Mouse (Mus musculus): Measurements from ENCODE around the gene Gm5767. TPM values are rescaled to one million over a fixed set of nuclear protein-coding genes. Genes with fewer than 3 reads are reported as not detected.

The Gm5767 gene
- not detected in 2 replicates for polyA plus RNA-seq (2014; fragmentation: Nextera tagmentation; extraction: Ambion mirVana)

GRCm38 (mm10) chr16:8680470-8680869 lies at the start of gene Gm5767:
TSS of gene Gm5767 (plus strand) at chr16:8680770.
- no peak within 1 kb of the TSS for H3K9ac ChIP-seq (ENCODE audit: low read depth, low read length)
- no peak for ATAC-seq (replicated peaks; ENCODE audit: low FRiP score)
- DNase-seq (ENCODE audit: low spot score), result no peak
- 78% methylated on average over 5 of the region's 5 CpGs for WGBS
- no peak within 1 kb of the TSS for H3K4me2 ChIP-seq
- no peaks in the 10 kb centered on the region for H3K36me3 ChIP-seq (ENCODE audit: control insufficient read depth, insufficient read depth, low read length)
- H3K9me3 ChIP-seq (ENCODE audit: control insufficient read depth, low read length), result no peaks in the 10 kb centered on the region
- H3K27me3 ChIP-seq (replicated peaks; ENCODE audit: control insufficient read depth, insufficient read depth, low read length), result no peaks in the 10 kb centered on the region
- no peak within 1 kb of the TSS for H3K27ac ChIP-seq (ENCODE audit: low read depth, low read length)
- H3K4me1 ChIP-seq (replicated peaks; ENCODE audit: control insufficient read depth, insufficient read depth, low read length), result peaks cover 20% of the 10 kb centered on the region
- no peak within 1 kb of the TSS for H3K4me3 ChIP-seq (ENCODE audit: low read depth, low read length)

- H3K27ac ChIP-seq (ENCODE audit: low read depth, low read length), result no peak overlapping the region
- no peak overlapping the region for H3K4me3 ChIP-seq (ENCODE audit: low read depth, low read length)
- H3K9ac ChIP-seq (ENCODE audit: low read depth, low read length), result no peak overlapping the region
- ATAC-seq (replicated peaks; ENCODE audit: low FRiP score) (no peak), DNase-seq (ENCODE audit: low spot score) (no peak)
- H3K9me3 ChIP-seq (ENCODE audit: control insufficient read depth, low read length), result no peaks in the 10 kb centered on the region
- 77% methylated on average over 5 of the region's 5 CpGs for WGBS
- peaks cover 7% of the 10 kb centered on the region for H3K36me3 ChIP-seq (ENCODE audit: control insufficient read depth, insufficient read depth, low read length)
- no peaks in the 10 kb centered on the region for H3K27me3 ChIP-seq (replicated peaks; ENCODE audit: control insufficient read depth, insufficient read depth, low read length)
- H3K4me1 ChIP-seq (replicated peaks; ENCODE audit: control insufficient read depth, insufficient read depth, low read length), result peaks cover 6% of the 10 kb centered on the region; the same call in 1 of the 2 replicates
- no peak overlapping the region for H3K4me2 ChIP-seq
Measured at GRCm38 (mm10) chr16:8631428-8631827, 49.1 kb upstream of the Gm5767 start.

- peaks cover 7% of the 10 kb centered on the region for H3K36me3 ChIP-seq (ENCODE audit: control insufficient read depth, insufficient read depth, low read length)
- no peaks in the 10 kb centered on the region for H3K9me3 ChIP-seq (ENCODE audit: control insufficient read depth, low read length)
- no peaks in the 10 kb centered on the region for H3K27me3 ChIP-seq (replicated peaks; ENCODE audit: control insufficient read depth, insufficient read depth, low read length)
- H3K4me1 ChIP-seq (replicated peaks; ENCODE audit: control insufficient read depth, insufficient read depth, low read length), result peaks cover 17% of the 10 kb centered on the region
- ATAC-seq (replicated peaks; ENCODE audit: low FRiP score) (peak; percentile 39), DNase-seq (ENCODE audit: low spot score) (no peak)
- H3K4me2 ChIP-seq, result peak overlapping the region; percentile 66
- 2% methylated on average over 13 of the region's 13 CpGs for WGBS
- H3K4me3 ChIP-seq (ENCODE audit: low read depth, low read length), result peak overlapping the region; percentile 88
- peak overlapping the region; percentile 92 for H3K27ac ChIP-seq (ENCODE audit: low read depth, low read length)
- H3K9ac ChIP-seq (ENCODE audit: low read depth, low read length), result peak overlapping the region; percentile 87
Measured at GRCm38 (mm10) chr16:8636867-8637216, 43.7 kb upstream of the Gm5767 start.

- H3K4me3 ChIP-seq (ENCODE audit: low read depth, low read length), result peak within 1 kb of the TSS; percentile 88
- H3K9me3 ChIP-seq (ENCODE audit: control insufficient read depth, low read length), result no peaks in the 10 kb centered on the region
- DNase-seq (ENCODE audit: low spot score) (peak; percentile 85), ATAC-seq (replicated peaks; ENCODE audit: low FRiP score) (peak; percentile 85)
- H3K36me3 ChIP-seq (ENCODE audit: control insufficient read depth, insufficient read depth, low read length), result peaks cover 7% of the 10 kb centered on the region
- H3K4me1 ChIP-seq (replicated peaks; ENCODE audit: control insufficient read depth, insufficient read depth, low read length), result peaks cover 17% of the 10 kb centered on the region
- WGBS, result under 1% methylated on average over 59 of the region's 59 CpGs
- peak within 1 kb of the TSS; percentile 92 for H3K27ac ChIP-seq (ENCODE audit: low read depth, low read length)
- no peaks in the 10 kb centered on the region for H3K27me3 ChIP-seq (replicated peaks; ENCODE audit: control insufficient read depth, insufficient read depth, low read length)
- peak within 1 kb of the TSS; percentile 87 for H3K9ac ChIP-seq (ENCODE audit: low read depth, low read length)
- peak within 1 kb of the TSS; percentile 66 for H3K4me2 ChIP-seq
Measured at GRCm38 (mm10) chr16:8637217-8638051, 43.1 kb upstream of the Gm5767 start, which contains the start of the genes Pmm2 and Tmem186. TSS of gene Pmm2 (plus strand) at chr16:8637674. TSS of gene Tmem186 (minus strand) at chr16:8637712.

- H3K27ac ChIP-seq (ENCODE audit: low read depth, low read length), result peak overlapping the region; percentile 92
- peaks cover 12% of the 10 kb centered on the region for H3K36me3 ChIP-seq (ENCODE audit: control insufficient read depth, insufficient read depth, low read length)
- H3K9ac ChIP-seq (ENCODE audit: low read depth, low read length), result peak overlapping the region; percentile 87
- WGBS, result 24% methylated on average over 7 of the region's 7 CpGs
- peak overlapping the region; percentile 66 for H3K4me2 ChIP-seq
- no peak for ATAC-seq (replicated peaks; ENCODE audit: low FRiP score)
- H3K9me3 ChIP-seq (ENCODE audit: control insufficient read depth, low read length), result no peaks in the 10 kb centered on the region
- H3K27me3 ChIP-seq (replicated peaks; ENCODE audit: control insufficient read depth, insufficient read depth, low read length), result no peaks in the 10 kb centered on the region
- no peak for DNase-seq (ENCODE audit: low spot score)
- peaks cover 17% of the 10 kb centered on the region for H3K4me1 ChIP-seq (replicated peaks; ENCODE audit: control insufficient read depth, insufficient read depth, low read length)
- H3K4me3 ChIP-seq (ENCODE audit: low read depth, low read length), result peak overlapping the region; percentile 88
Measured at GRCm38 (mm10) chr16:8638131-8638530, 42.4 kb upstream of the Gm5767 start.

GRCm38 (mm10) chr16:8639466-8640191 lies 40.9 kb upstream of the Gm5767 start:
- peak overlapping the region; percentile 66 for H3K4me2 ChIP-seq
- H3K36me3 ChIP-seq (ENCODE audit: control insufficient read depth, insufficient read depth, low read length), result peaks cover 23% of the 10 kb centered on the region
- peak overlapping the region; percentile 88 for H3K4me3 ChIP-seq (ENCODE audit: low read depth, low read length)
- H3K27ac ChIP-seq (ENCODE audit: low read depth, low read length), result no peak overlapping the region
- peaks cover 17% of the 10 kb centered on the region for H3K4me1 ChIP-seq (replicated peaks; ENCODE audit: control insufficient read depth, insufficient read depth, low read length)
- H3K27me3 ChIP-seq (replicated peaks; ENCODE audit: control insufficient read depth, insufficient read depth, low read length), result no peaks in the 10 kb centered on the region
- no peak for ATAC-seq (replicated peaks; ENCODE audit: low FRiP score)
- no peaks in the 10 kb centered on the region for H3K9me3 ChIP-seq (ENCODE audit: control insufficient read depth, low read length)
- 59% methylated on average over 11 of the region's 11 CpGs for WGBS
- DNase-seq (ENCODE audit: low spot score), result no peak
- H3K9ac ChIP-seq (ENCODE audit: low read depth, low read length), result 0 out of 2 replicates have a peak overlapping the region, but pooled peaks have one; percentile 35

- H3K9me3 ChIP-seq (ENCODE audit: control insufficient read depth, low read length), result no peaks in the 10 kb centered on the region
- no peak overlapping the region for H3K9ac ChIP-seq (ENCODE audit: low read depth, low read length)
- no peak for DNase-seq (ENCODE audit: low spot score)
- WGBS, result 63% methylated on average over 2 of the region's 2 CpGs
- ATAC-seq (replicated peaks; ENCODE audit: low FRiP score), result peak; percentile 74
- no peaks in the 10 kb centered on the region for H3K27me3 ChIP-seq (replicated peaks; ENCODE audit: control insufficient read depth, insufficient read depth, low read length)
- H3K4me3 ChIP-seq (ENCODE audit: low read depth, low read length), result no peak overlapping the region
- no peak overlapping the region for H3K27ac ChIP-seq (ENCODE audit: low read depth, low read length)
- no peak overlapping the region for H3K4me2 ChIP-seq
- peaks cover 8% of the 10 kb centered on the region for H3K4me1 ChIP-seq (replicated peaks; ENCODE audit: control insufficient read depth, insufficient read depth, low read length)
- peaks cover 33% of the 10 kb centered on the region for H3K36me3 ChIP-seq (ENCODE audit: control insufficient read depth, insufficient read depth, low read length)
Measured at GRCm38 (mm10) chr16:8643855-8644254, 36.7 kb upstream of the Gm5767 start.

GRCm38 (mm10) chr16:8645546-8645945 lies 35.0 kb upstream of the Gm5767 start:
- Histone ChIP-seq H3K36me3 (ENCODE audit: control insufficient read depth, insufficient read depth, low read length) (peaks cover 35% of the 10 kb centered on the region), H3K27me3 (replicated peaks; ENCODE audit: control insufficient read depth, insufficient read depth, low read length) (no peaks in the 10 kb centered on the region), H3K9ac (ENCODE audit: low read depth, low read length) (no peak overlapping the region), H3K27ac (ENCODE audit: low read depth, low read length) (no peak overlapping the region), H3K4me2 (no peak overlapping the region), H3K4me1 (replicated peaks; ENCODE audit: control insufficient read depth, insufficient read depth, low read length) (no peaks in the 10 kb centered on the region), H3K9me3 (ENCODE audit: control insufficient read depth, low read length) (no peaks in the 10 kb centered on the region), H3K4me3 (ENCODE audit: low read depth, low read length) (no peak overlapping the region)
- DNase-seq (ENCODE audit: low spot score) (no peak), ATAC-seq (replicated peaks; ENCODE audit: low FRiP score) (no peak)
- WGBS, result 87% methylated on average over 6 of the region's 6 CpGs
